Mouse (Mus musculus) forebrain, embryonic 15.5 days (tissue): ENCODE measurements at regions not wholly inside any gene's neighbourhood (a gene's known extent, or its start where the extent isn't known, plus 50 kb on each side); places are given as distances from the start of the nearest gene placed in this dataset.

ENCODE experiments used
- ATAC-seq: fragments of 200-750 bp; cut with Nextera tagmentation; replicated peaks from 2 replicates; pipeline ENCODE4 v1.8.0; 2017; ENCODE audit warnings: mild to moderate bottlenecking, moderate TSS enrichment, moderate library complexity
- H3K27ac ChIP-seq: fragments of 300-500 bp; sonication (generic); replicated peaks from 2 replicates; pipeline ENCODE4 v1.5.1; 2015; ENCODE audit warnings: mild to moderate bottlenecking, inconsistent platforms
- H3K27me3 ChIP-seq: fragments of 300-500 bp; sonication (generic); 2 replicates; pipeline ENCODE4 v1.6.1; 2015; ENCODE audit warnings: inconsistent platforms
- H3K36me3 ChIP-seq: fragments of 300-500 bp; sonication (generic); 2 replicates; pipeline ENCODE4 v1.6.1; 2015; ENCODE audit warnings: mild to moderate bottlenecking, inconsistent platforms
- H3K4me1 ChIP-seq: fragments of 300-500 bp; sonication (generic); 2 replicates; pipeline ENCODE4 v1.6.1; 2015; ENCODE audit warnings: inconsistent platforms
- H3K4me2 ChIP-seq: fragments of 300-500 bp; sonication (generic); replicated peaks from 2 replicates; pipeline ENCODE4 v1.6.1; 2015; ENCODE audit warnings: mild to moderate bottlenecking, inconsistent platforms
- H3K4me3 ChIP-seq: fragments of 300-500 bp; sonication (generic); 2 replicates; pipeline ENCODE4 v1.5.1; 2015; ENCODE audit warnings: mild to moderate bottlenecking, inconsistent platforms
- H3K9ac ChIP-seq: fragments of 300-500 bp; sonication (generic); replicated peaks from 2 replicates; pipeline ENCODE4 v1.6.1; 2015; ENCODE audit warnings: mild to moderate bottlenecking, inconsistent platforms
- H3K9me3 ChIP-seq: fragments of 300-500 bp; sonication (generic); 2 replicates; pipeline ENCODE4 v1.6.1; 2016; ENCODE audit warnings: inconsistent platforms
- WGBS: fragments of 180-500 bp; shearing (Covaris S2); methylation state at CpG from one replicate; pipeline ENCODE4 v1.1.7; 2015; ENCODE audit warnings: mixed read lengths; 5-methylcytosine and 5-hydroxymethylcytosine counted together

GRCm38 (mm10) chr7:39675124-39675846 is 157.7 kb downstream of the Zfp619 start:
- Histone ChIP-seq H3K4me3 (no peak overlapping the region), H3K27me3 (no peaks in the 10 kb centered on the region), H3K4me1 (no peaks in the 10 kb centered on the region), H3K4me2 (no peak overlapping the region), H3K36me3 (no peaks in the 10 kb centered on the region), H3K27ac (no peak overlapping the region), H3K9me3 (no peaks in the 10 kb centered on the region), H3K9ac (no peak overlapping the region)
- 87% methylated on average over 8 of the region's 8 CpGs for WGBS
- ATAC-seq = no peak

DNA sequence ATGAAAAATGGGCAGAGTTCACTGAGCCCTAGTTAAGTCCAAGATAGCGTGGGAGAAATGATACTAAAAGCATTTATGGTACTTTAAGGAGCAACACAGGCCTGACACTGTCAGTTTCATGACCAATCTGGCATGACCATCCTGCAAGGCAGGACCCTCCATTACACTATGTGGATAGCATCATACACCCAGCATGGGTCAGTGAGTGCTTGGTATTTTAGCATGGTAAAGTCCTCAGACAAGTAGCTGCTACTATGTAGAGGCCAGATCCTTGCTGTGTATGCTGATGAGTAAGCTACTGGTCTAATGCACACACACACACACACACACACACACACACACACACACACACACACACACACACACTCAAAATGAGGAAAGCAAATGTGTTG is 158.3 kb downstream of the Zfp619 start:
- Histone ChIP-seq H3K27me3 (no peaks in the 10 kb centered on the region), H3K9me3 (no peaks in the 10 kb centered on the region), H3K4me3 (no peak overlapping the region), H3K4me1 (no peaks in the 10 kb centered on the region), H3K4me2 (no peak overlapping the region), H3K27ac (no peak overlapping the region), H3K9ac (no peak overlapping the region), H3K36me3 (no peaks in the 10 kb centered on the region)
- 79% methylated on average over 1 of the region's 1 CpGs for WGBS
- ATAC-seq = no peak

- H3K36me3 ChIP-seq = no peaks in the 10 kb centered on the region
- H3K4me2 ChIP-seq = no peak overlapping the region
- no peak overlapping the region for H3K27ac ChIP-seq
- 35% methylated on average over 2 of the region's 2 CpGs for WGBS
- H3K9ac ChIP-seq = no peak overlapping the region
- ATAC-seq = no peak
- H3K27me3 ChIP-seq = no peaks in the 10 kb centered on the region
- no peaks in the 10 kb centered on the region for H3K4me1 ChIP-seq
- H3K4me3 ChIP-seq = no peak overlapping the region
- H3K9me3 ChIP-seq = no peaks in the 10 kb centered on the region
Measured at GRCm38 (mm10) chr7:39680411-39680810, 162.8 kb downstream of the Zfp619 start.

DNA sequence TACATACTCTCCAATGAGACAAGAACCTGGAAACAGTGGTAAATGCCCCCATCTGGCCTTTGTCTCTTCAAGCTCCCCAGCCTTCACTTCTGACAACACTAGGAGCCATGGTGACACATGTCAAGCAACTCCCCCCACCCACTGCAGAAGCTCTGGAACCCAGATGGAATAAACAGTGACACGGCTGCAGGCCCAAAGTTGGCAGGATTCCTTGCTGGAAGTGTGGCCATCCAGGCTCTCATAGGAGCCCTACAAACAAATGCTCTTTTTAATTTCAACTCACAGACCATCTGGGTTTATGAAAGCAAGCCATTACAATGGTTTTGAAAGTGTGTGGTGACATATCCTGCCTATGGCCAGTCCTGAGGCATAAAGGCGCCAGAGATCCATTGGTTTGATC is 179.0 kb downstream of the Zfp619 start:
- H3K27ac ChIP-seq = no peak overlapping the region
- ATAC-seq = no peak
- no peaks in the 10 kb centered on the region for H3K27me3 ChIP-seq
- H3K4me1 ChIP-seq = no peaks in the 10 kb centered on the region
- no peak overlapping the region for H3K9ac ChIP-seq
- H3K4me3 ChIP-seq = no peak overlapping the region
- no peaks in the 10 kb centered on the region for H3K9me3 ChIP-seq
- H3K36me3 ChIP-seq = no peaks in the 10 kb centered on the region
- WGBS = 81% methylated on average over 2 of the region's 2 CpGs
- H3K4me2 ChIP-seq = no peak overlapping the region

DNA sequence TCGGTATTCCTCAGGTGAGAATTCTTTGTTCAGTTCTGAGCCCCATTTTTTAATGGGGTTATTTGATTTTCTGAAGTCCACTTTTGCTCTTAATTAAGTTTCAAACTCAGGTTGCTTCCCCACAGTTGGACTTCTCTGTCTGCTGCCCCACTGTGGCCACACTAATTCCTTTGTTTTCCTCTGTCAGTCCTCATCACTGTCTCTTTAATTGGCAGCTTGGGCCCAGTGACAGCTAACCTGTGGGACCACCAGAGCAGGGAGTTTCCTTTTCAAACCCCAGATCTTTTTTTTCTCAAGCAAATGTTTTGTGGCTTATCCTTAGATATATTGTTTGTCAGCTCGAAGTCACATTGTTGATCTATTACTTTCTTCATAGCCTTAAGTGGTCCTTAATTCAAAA is 183.9 kb downstream of the Zfp619 start:
- no peak for ATAC-seq
- no peak overlapping the region for H3K4me3 ChIP-seq
- H3K9ac ChIP-seq = no peak overlapping the region
- H3K4me2 ChIP-seq = no peak overlapping the region
- H3K27ac ChIP-seq = no peak overlapping the region
- WGBS = 52% methylated on average over 2 of the region's 2 CpGs
- H3K27me3 ChIP-seq = no peaks in the 10 kb centered on the region
- no peaks in the 10 kb centered on the region for H3K36me3 ChIP-seq
- no peaks in the 10 kb centered on the region for H3K9me3 ChIP-seq
- H3K4me1 ChIP-seq = peaks cover 13% of the 10 kb centered on the region

DNA sequence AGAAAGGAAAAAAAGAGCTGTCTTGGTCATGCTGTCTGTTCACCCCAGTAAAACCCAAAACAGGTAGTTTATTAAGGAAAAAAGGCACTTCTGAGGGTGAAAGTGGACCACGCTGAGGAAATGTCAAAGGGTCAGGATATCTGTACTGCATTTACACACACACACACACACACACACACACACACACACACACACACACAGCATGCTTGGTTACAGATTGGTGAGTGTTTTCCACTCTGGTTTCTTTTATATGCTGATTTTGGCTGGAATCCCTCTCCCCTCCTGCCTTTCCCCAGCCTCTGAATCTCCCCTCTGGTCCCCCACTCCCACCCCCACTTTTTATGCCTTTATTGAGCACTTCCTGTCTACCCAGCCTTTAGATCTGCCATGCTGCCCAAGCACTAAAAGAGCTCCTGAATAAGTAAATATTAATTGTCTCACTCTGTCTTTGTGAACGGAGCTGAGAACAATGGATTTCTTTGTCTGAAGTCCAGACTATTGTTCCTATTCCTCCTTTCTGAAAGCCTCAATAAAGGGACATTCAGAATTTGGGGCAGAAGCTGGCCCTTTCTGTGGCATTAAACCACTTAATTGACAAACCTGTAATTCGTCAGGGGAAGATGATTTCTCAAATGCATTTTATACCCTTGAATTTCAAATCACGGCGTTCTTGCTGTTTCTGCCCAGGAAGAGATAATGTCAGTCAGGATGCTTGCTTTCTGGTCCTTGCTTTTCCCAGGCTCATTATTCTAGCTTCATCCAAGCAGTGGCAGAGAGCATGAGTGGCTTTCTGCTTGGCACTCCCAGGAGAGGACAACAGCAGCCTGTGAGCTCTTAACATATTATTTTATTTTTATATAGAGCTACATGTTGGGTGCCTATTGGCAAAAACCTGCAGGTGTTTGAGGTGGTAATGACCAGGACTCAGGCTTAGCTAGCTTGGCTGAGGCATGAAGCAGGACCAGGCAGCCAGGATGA is 187.8 kb downstream of the Zfp619 start:
- 8% methylated on average over 5 of the region's 5 CpGs for WGBS
- no peak overlapping the region for H3K4me2 ChIP-seq

GRCm38 (mm10) chr7:39706606-39707005 is 189.0 kb downstream of the Zfp619 start:
- 68% methylated on average over 2 of the region's 2 CpGs for WGBS
- peak overlapping the region; percentile 50; the same call in 1 of the 2 replicates for H3K27ac ChIP-seq

More for the DNA sequence above, 187.8 kb downstream of the Zfp619 start:
- no peaks in the 10 kb centered on the region for H3K9me3 ChIP-seq
- no peaks in the 10 kb centered on the region for H3K36me3 ChIP-seq
- no peaks in the 10 kb centered on the region for H3K27me3 ChIP-seq
- H3K4me3 ChIP-seq = no peak overlapping the region
- ATAC-seq = peak; percentile 67
- no peak overlapping the region for H3K9ac ChIP-seq
- peaks cover 13% of the 10 kb centered on the region for H3K4me1 ChIP-seq
- H3K27ac ChIP-seq = peak overlapping the region; percentile 50

GRCm38 (mm10) chr7:39716340-39717150 is 199.0 kb downstream of the Zfp619 start:
- Histone ChIP-seq H3K27ac (no peak overlapping the region), H3K4me3 (no peak overlapping the region), H3K9ac (no peak overlapping the region), H3K36me3 (no peaks in the 10 kb centered on the region), H3K9me3 (no peaks in the 10 kb centered on the region), H3K4me2 (peak overlapping the region; percentile 21), H3K27me3 (no peaks in the 10 kb centered on the region), H3K4me1 (0 out of 2 replicates have a peak, but pooled peaks cover 4% of the 10 kb centered on the region)
- 15% methylated on average over 11 of the region's 11 CpGs for WGBS
- ATAC-seq = peak; percentile 95

More at GRCm38 (mm10) chr7:39706606-39707005, 189.0 kb downstream of the Zfp619 start:
- Histone ChIP-seq H3K27me3 (no peaks in the 10 kb centered on the region), H3K36me3 (no peaks in the 10 kb centered on the region), H3K9ac (no peak overlapping the region), H3K9me3 (no peaks in the 10 kb centered on the region), H3K4me3 (no peak overlapping the region), H3K4me2 (no peak overlapping the region), H3K4me1 (peaks cover 13% of the 10 kb centered on the region)
- no peak for ATAC-seq

GRCm38 (mm10) chr7:39727935-39728557 is 210.5 kb downstream of the Zfp619 start:
- no peak overlapping the region for H3K4me3 ChIP-seq
- H3K9me3 ChIP-seq = no peaks in the 10 kb centered on the region
- no peaks in the 10 kb centered on the region for H3K36me3 ChIP-seq
- H3K27ac ChIP-seq = no peak overlapping the region
- no peak for ATAC-seq
- H3K9ac ChIP-seq = no peak overlapping the region
- no peak overlapping the region for H3K4me2 ChIP-seq
- H3K4me1 ChIP-seq = 0 out of 2 replicates have a peak, but pooled peaks cover 4% of the 10 kb centered on the region
- no peaks in the 10 kb centered on the region for H3K27me3 ChIP-seq
- 5% methylated on average over 12 of the region's 12 CpGs for WGBS

DNA sequence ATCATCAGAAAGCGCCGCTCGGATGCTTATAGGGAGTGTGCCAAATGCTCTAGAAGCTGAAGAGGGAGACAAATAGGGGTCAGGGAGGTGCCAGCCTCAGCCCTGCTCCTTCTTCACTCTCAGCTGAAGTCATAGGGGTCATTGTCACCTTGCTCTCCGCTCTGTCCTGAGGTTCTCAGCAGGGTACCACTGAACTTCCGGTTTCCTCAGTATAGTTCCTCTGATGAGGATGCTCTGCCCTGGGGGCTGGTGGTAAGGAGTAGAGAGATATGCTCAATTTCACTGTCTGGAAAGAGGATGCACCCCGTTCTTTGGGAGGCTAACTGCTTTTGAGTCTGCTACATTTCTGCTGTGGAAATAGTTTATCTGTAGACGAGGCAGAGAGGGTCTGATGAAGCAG is 211.4 kb downstream of the Zfp619 start:
- Histone ChIP-seq H3K9me3 (no peaks in the 10 kb centered on the region), H3K4me1 (0 out of 2 replicates have a peak, but pooled peaks cover 4% of the 10 kb centered on the region), H3K27me3 (no peaks in the 10 kb centered on the region), H3K4me3 (no peak overlapping the region), H3K27ac (no peak overlapping the region), H3K9ac (no peak overlapping the region), H3K4me2 (no peak overlapping the region), H3K36me3 (no peaks in the 10 kb centered on the region)
- ATAC-seq = no peak
- WGBS = 73% methylated on average over 7 of the region's 7 CpGs

DNA sequence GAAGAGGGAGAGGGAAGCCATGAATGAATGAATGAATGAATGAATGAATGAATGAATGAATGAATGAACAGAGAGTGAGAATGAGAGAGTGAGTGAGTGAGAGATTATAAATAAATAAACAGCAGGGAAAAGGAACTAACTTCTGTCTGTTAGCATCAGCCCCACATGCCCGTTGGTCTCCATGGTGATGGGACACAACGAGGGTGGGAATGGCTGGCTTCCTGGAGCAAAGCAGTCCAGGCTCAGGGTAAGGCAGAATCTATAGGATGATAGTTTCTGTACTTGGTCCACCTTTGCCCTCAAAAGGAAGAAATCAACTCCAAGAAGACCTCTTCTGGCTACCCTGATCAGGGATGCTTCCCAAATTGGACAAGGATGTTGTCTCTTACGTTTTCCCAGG is 212.2 kb downstream of the Zfp619 start:
- Histone ChIP-seq H3K4me3 (no peak overlapping the region), H3K9ac (no peak overlapping the region), H3K4me2 (no peak overlapping the region), H3K9me3 (no peaks in the 10 kb centered on the region), H3K4me1 (0 out of 2 replicates have a peak, but pooled peaks cover 4% of the 10 kb centered on the region), H3K36me3 (no peaks in the 10 kb centered on the region), H3K27ac (no peak overlapping the region), H3K27me3 (no peaks in the 10 kb centered on the region)
- no peak for ATAC-seq
- 27% methylated on average over 3 of the region's 3 CpGs for WGBS
